Mouse (Mus musculus) MEL (cell line): ENCODE measurements around the gene Sgpl1. TPM values are rescaled to one million over a fixed set of nuclear protein-coding genes. Genes with fewer than 3 reads are reported as not detected.

Experiments
- DNase-seq: peaks from one replicate; pipeline ENCODE4 v3.0.0; 2011; ENCODE audit warnings: low read depth, low spot score
- H3K27ac ChIP-seq: 2 replicates; pipeline ENCODE4 v1.5.1; 2012; ENCODE audit warnings: low read depth, mild to moderate bottlenecking, control low read depth, low read length, moderate library complexity; ENCODE audit not compliant: control insufficient read depth
- H3K27me3 ChIP-seq, 2 experiments: fragments of 150-350 bp in 1 of 2; sonication (generic) in 1 of 2; 2 replicates each; pipeline ENCODE4 v1.6.1; 2012; ENCODE audit warnings: low read length in 2 of 2, mild to moderate bottlenecking in 2 of 2, improper control_type of control experiment in 1 of 2, moderate library complexity in 1 of 2; ENCODE audit not compliant: insufficient read depth in 2 of 2, control insufficient read depth in 1 of 2
- H3K36me3 ChIP-seq, 2 experiments: 2 replicates each; pipeline ENCODE4 v1.6.1; 2012 to 2014; ENCODE audit warnings: low read length in 2 of 2, improper control_type of control experiment in 1 of 2, inconsistent platforms in 1 of 2, mild to moderate bottlenecking in 1 of 2; ENCODE audit not compliant: insufficient read depth in 2 of 2, control insufficient read depth in 1 of 2
- H3K4me1 ChIP-seq, 2 experiments: fragments of 150-350 bp in 1 of 2; sonication (generic) in 1 of 2; 2 replicates each; pipeline ENCODE4 v1.6.1; 2012; ENCODE audit warnings: low read length in 2 of 2, improper control_type of control experiment in 1 of 2, mild to moderate bottlenecking in 1 of 2; ENCODE audit not compliant: insufficient read depth in 2 of 2, control insufficient read depth in 1 of 2
- H3K4me3 ChIP-seq, 2 experiments: fragments of 150-350 bp in 1 of 2; sonication (generic) in 1 of 2; 2 replicates each; pipeline ENCODE4 v1.5.1; 2012; ENCODE audit warnings: low read depth in 2 of 2, low read length in 2 of 2, mild to moderate bottlenecking in 2 of 2, moderate library complexity in 2 of 2, control low read depth in 1 of 2, improper control_type of control experiment in 1 of 2; ENCODE audit not compliant: control insufficient read depth in 1 of 2, insufficient read depth in 1 of 2
- H3K79me2 ChIP-seq: 2 replicates; pipeline ENCODE4 v1.6.1; 2012; ENCODE audit warnings: mild to moderate bottlenecking, low read length, moderate library complexity; ENCODE audit not compliant: control insufficient read depth, poor library complexity, insufficient read depth
- H3K9ac ChIP-seq: 2 replicates; pipeline ENCODE4 v1.6.1; 2012; ENCODE audit warnings: low read depth, mild to moderate bottlenecking, control low read depth, low read length, moderate library complexity; ENCODE audit not compliant: control insufficient read depth, poor library complexity, severe bottlenecking
- H3K9me3 ChIP-seq: fragments of 150-350 bp; sonication (generic); replicated peaks from 2 replicates; pipeline ENCODE4 v1.6.1; 2012; ENCODE audit warnings: mild to moderate bottlenecking, low read length, improper control_type of control experiment, moderate library complexity; ENCODE audit not compliant: insufficient read depth
- CHD1 ChIP-seq: IDR thresholded peaks from 2 replicates; pipeline ENCODE4 v1.6.1; 2012; ENCODE audit warnings: low read depth, mild to moderate bottlenecking, inconsistent platforms, low read length, improper control_type of control experiment
- CHD2 ChIP-seq: IDR thresholded peaks from 2 replicates; pipeline ENCODE4 v1.6.1; 2011; ENCODE audit warnings: low read length, improper control_type of control experiment
- ELF1 ChIP-seq: IDR thresholded peaks from 2 replicates; pipeline ENCODE4 v1.6.1; 2014; ENCODE audit warnings: low read depth, mild to moderate bottlenecking, inconsistent platforms, low read length, improper control_type of control experiment, moderate library complexity
- HCFC1 ChIP-seq: IDR thresholded peaks from 2 replicates; pipeline ENCODE4 v1.6.1; 2012; ENCODE audit warnings: low read depth, mild to moderate bottlenecking, inconsistent platforms, low read length, improper control_type of control experiment, moderate library complexity
- KAT2A ChIP-seq: conservative IDR thresholded peaks from 2 replicates; pipeline ENCODE4 v1.6.1; 2012; ENCODE audit warnings: low read depth, low read length, improper control_type of control experiment, inconsistent platforms
- MAFK ChIP-seq: IDR thresholded peaks from 2 replicates; pipeline ENCODE4 v1.6.1; 2011; ENCODE audit warnings: low read depth, mild to moderate bottlenecking, low read length, improper control_type of control experiment, borderline replicate concordance
- MEF2A ChIP-seq: IDR thresholded peaks from 2 replicates; pipeline ENCODE4 v1.6.1; 2014; ENCODE audit warnings: low read depth, mild to moderate bottlenecking, inconsistent platforms, low read length, improper control_type of control experiment; ENCODE audit not compliant: poor library complexity, insufficient replicate concordance, severe bottlenecking; ENCODE audit errors: extremely low read depth
- MXI1 ChIP-seq: IDR thresholded peaks from 2 replicates; pipeline ENCODE4 v1.6.1; 2011; ENCODE audit warnings: mild to moderate bottlenecking, low read depth, low read length, improper control_type of control experiment
- MYC ChIP-seq: IDR thresholded peaks from 2 replicates; pipeline ENCODE4 v1.6.1; 2011; ENCODE audit warnings: low read depth, mild to moderate bottlenecking, low read length, improper control_type of control experiment, moderate library complexity
- NELFE ChIP-seq: IDR thresholded peaks from 2 replicates; pipeline ENCODE4 v1.6.1; 2011; ENCODE audit warnings: low read depth, low read length, improper control_type of control experiment
- NRF1 ChIP-seq: IDR thresholded peaks from 2 replicates; pipeline ENCODE4 v1.6.1; 2014; ENCODE audit warnings: low read depth, mild to moderate bottlenecking, inconsistent platforms, low read length, improper control_type of control experiment, moderate library complexity; ENCODE audit not compliant: poor library complexity, insufficient read depth, severe bottlenecking
- POLR2A ChIP-seq, 2 experiments: IDR thresholded peaks; 2 replicates each; pipeline ENCODE4 v1.6.1; 2011 to 2012; ENCODE audit warnings: low read length in 2 of 2, mild to moderate bottlenecking in 2 of 2, control low read depth in 1 of 2, improper control_type of control experiment in 1 of 2, low read depth in 1 of 2, moderate library complexity in 1 of 2; ENCODE audit not compliant: control insufficient read depth in 1 of 2, insufficient read depth in 1 of 2, poor library complexity in 1 of 2
- POLR2AphosphoS2 ChIP-seq: IDR thresholded peaks from 2 replicates; pipeline ENCODE4 v1.6.1; 2011; ENCODE audit warnings: low read length, improper control_type of control experiment
- POLR2AphosphoS5 ChIP-seq: IDR thresholded peaks from 2 replicates; pipeline ENCODE4 v1.6.1; 2012; ENCODE audit warnings: low read depth, borderline replicate concordance, mild to moderate bottlenecking, inconsistent platforms, low read length, moderate library complexity, mixed read lengths
- RCOR1 ChIP-seq: IDR thresholded peaks from 2 replicates; pipeline ENCODE4 v1.6.1; 2012; ENCODE audit warnings: low read depth, mild to moderate bottlenecking, inconsistent platforms, low read length, improper control_type of control experiment
- SMC3 ChIP-seq: IDR thresholded peaks from 2 replicates; pipeline ENCODE4 v1.6.1; 2011; ENCODE audit warnings: low read depth, low read length, improper control_type of control experiment
- TAL1 ChIP-seq: IDR thresholded peaks from 2 replicates; pipeline ENCODE4 v1.6.1; 2012; ENCODE audit warnings: mild to moderate bottlenecking, inconsistent platforms, low read length, moderate library complexity, mixed read lengths
- TBP ChIP-seq: IDR thresholded peaks from 2 replicates; pipeline ENCODE4 v1.8.0; 2011; ENCODE audit warnings: low read depth, low read length, improper control_type of control experiment
- TCF12 ChIP-seq: IDR thresholded peaks from 2 replicates; pipeline ENCODE4 v1.6.1; 2014; ENCODE audit warnings: low read depth, mild to moderate bottlenecking, inconsistent platforms, low read length, improper control_type of control experiment, moderate library complexity
- UBTF ChIP-seq: IDR thresholded peaks from 2 replicates; pipeline ENCODE4 v1.6.1; 2012; ENCODE audit warnings: low read depth, mild to moderate bottlenecking, inconsistent platforms, low read length, improper control_type of control experiment, moderate library complexity, borderline replicate concordance; ENCODE audit not compliant: insufficient read depth
- USF1 ChIP-seq: IDR thresholded peaks from 2 replicates; pipeline ENCODE4 v1.6.1; 2014; ENCODE audit warnings: low read depth, mild to moderate bottlenecking, inconsistent platforms, low read length, improper control_type of control experiment, moderate library complexity
- USF2 ChIP-seq, 2 experiments: IDR thresholded peaks; 2 replicates each; pipeline ENCODE4 v1.6.1; 2011 to 2012; ENCODE audit warnings: improper control_type of control experiment in 2 of 2, low read length in 2 of 2, borderline replicate concordance in 1 of 2, inconsistent platforms in 1 of 2, low read depth in 1 of 2, mild to moderate bottlenecking in 1 of 2; ENCODE audit not compliant: insufficient read depth in 1 of 2
- ZKSCAN1 ChIP-seq: IDR thresholded peaks from 2 replicates; pipeline ENCODE4 v1.6.1; 2012; ENCODE audit warnings: low read depth, mild to moderate bottlenecking, inconsistent platforms, low read length, improper control_type of control experiment, moderate library complexity
- ZMIZ1 ChIP-seq: IDR thresholded peaks from 2 replicates; pipeline ENCODE4 v1.6.1; 2012; ENCODE audit warnings: low read depth, mild to moderate bottlenecking, inconsistent platforms, low read length, improper control_type of control experiment, moderate library complexity
- polyA plus RNA-seq, 2 experiments: library from polyadenylated mRNA; stranded (reverse) in 1 of 2; unstranded in 1 of 2; fragments of >175 nt in 1 of 2; fragments of >200 nt in 1 of 2; gene quantifications; 2 replicates each; pipeline versions ENCODE4 v1.2.1 to v1.2.4; 2012; ENCODE audit warnings: low replicate concordance in 2 of 2, low read depth in 1 of 2; ENCODE audit not compliant: insufficient read length in 2 of 2, insufficient read depth in 1 of 2, missing spikeins in 1 of 2
- total RNA-seq: library from RNA; depleted of rRNA; stranded (reverse); fragments of 300-350 nt; gene quantifications from 2 replicates; pipeline ENCODE4 v1.2.3, GENCODE M21; 2012

The Sgpl1 gene
- total and polyA plus RNA-seq, 3 experiments: 8.7 to 11.7 TPM; not detected in 1

DNA sequence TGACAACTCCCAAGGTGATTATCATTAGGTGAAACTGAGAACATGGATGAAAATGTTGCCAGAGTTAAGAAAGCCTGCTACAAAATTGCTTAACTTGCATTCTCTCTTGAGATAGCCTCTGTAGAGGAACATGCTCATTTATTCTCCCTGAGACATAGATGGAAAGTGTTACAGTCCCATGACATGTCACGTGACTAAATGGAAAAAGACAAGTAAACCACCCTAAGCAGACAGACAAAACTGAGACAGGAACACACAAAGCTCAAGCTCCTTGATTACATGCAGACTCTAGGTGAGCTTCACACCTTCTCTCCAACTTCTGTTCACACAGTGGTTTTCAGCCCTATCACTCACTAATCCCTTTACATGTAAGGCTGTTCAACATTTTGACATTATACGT lies 4.2 kb downstream of the Sgpl1 start:
- no peak for DNase-seq
- no peak for TF ChIP-seq USF1
- TF ChIP-seq HCFC1: no peak
- TF ChIP-seq POLR2AphosphoS2: no peak
- TF ChIP-seq MEF2A: no peak
- TF ChIP-seq TBP: no peak
- no peak for TF ChIP-seq UBTF
- no peak for TF ChIP-seq POLR2A (IDR thresholded peaks at IDR 0.05; ENCODE audit: control insufficient read depth in 1 of 2, insufficient read depth in 1 of 2, low read depth in 1 of 2, low read length in 2 of 2, poor library complexity in 1 of 2)
- TF ChIP-seq KAT2A: no peak
- TF ChIP-seq USF2 (IDR thresholded peaks at IDR 0.05; ENCODE audit: borderline replicate concordance in 1 of 2, insufficient read depth in 1 of 2, low read depth in 1 of 2, low read length in 2 of 2): no peak
- no peak for TF ChIP-seq ZMIZ1
- TF ChIP-seq MYC: no peak
- TF ChIP-seq NELFE: no peak
- TF ChIP-seq MAFK: no peak
- TF ChIP-seq MXI1: no peak
- TF ChIP-seq CHD1: no peak
- TF ChIP-seq ZKSCAN1: no peak
- TF ChIP-seq TAL1: no peak
- TF ChIP-seq POLR2AphosphoS5: no peak
- no peak for TF ChIP-seq SMC3
- Histone ChIP-seq H3K27me3 (no peaks in the 10 kb centered on the region), H3K79me2 (peaks cover 4% of the 10 kb centered on the region), H3K36me3 (peaks cover 3% of the 10 kb centered on the region in 2 experiments; a peak in 3 of 4 replicates), H3K27ac (no peak overlapping the region), H3K9me3 (no peaks in the 10 kb centered on the region), H3K4me1 (peaks cover 0 to 5% of the 10 kb centered on the region in 2 experiments; a peak in 1 of 4 replicates), H3K9ac (no peak overlapping the region), H3K4me3 (no peak overlapping the region)

DNA sequence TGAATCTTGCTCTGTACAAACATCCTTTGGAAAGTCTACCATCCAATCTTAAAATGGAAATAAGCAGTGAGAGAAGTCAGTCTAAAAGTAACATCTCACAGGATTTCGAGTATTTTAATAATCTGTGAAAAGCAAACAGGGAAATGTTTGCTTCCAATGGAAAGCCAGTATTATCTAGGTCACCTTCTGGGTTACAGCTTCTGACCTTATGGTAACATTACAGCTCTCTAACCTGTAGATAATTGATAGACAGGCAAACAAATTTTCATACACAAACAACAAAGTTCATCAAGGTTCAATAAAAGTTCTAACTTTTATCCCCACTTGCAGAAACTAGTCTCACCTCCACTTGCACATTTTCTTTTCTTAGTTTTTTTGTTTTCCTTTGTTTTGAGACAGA lies 9.9 kb downstream of the Sgpl1 start:
- Histone ChIP-seq H3K36me3 (peaks cover 3 to 4% of the 10 kb centered on the region in 2 experiments; a peak in 3 of 4 replicates), H3K4me3 (no peak overlapping the region), H3K4me1 (no peaks in the 10 kb centered on the region), H3K9ac (no peak overlapping the region), H3K9me3 (no peaks in the 10 kb centered on the region), H3K79me2 (no peaks in the 10 kb centered on the region), H3K27ac (no peak overlapping the region)
- TF ChIP-seq MAFK (no peak), CHD1 (no peak), TCF12 (no peak), ELF1 (no peak), NRF1 (no peak), RCOR1 (no peak), NELFE (no peak), ZMIZ1 (no peak), USF1 (no peak), TBP (no peak), CHD2 (no peak)
- TF ChIP-seq, all 39 proteins: peak for 0
- no peak for DNase-seq
- no peaks in the 10 kb centered on the region for H3K27me3 ChIP-seq
